Mouse (Mus musculus): ENCODE data around the gene Zbtb20.

Gene Zbtb20

GRCm38 (mm10) chr16:43309968-43310431, 434.3 kb downstream of the Zbtb20 start:
- DNase-seq = no peak

- no peak for DNase-seq
These were observed 448.3 kb downstream of the Zbtb20 start for GRCm38 (mm10) chr16:43324009-43324408.

GRCm38 (mm10) chr16:43328221-43328620, 452.5 kb downstream of the Zbtb20 start:
- DNase-seq = no peak

- DNase-seq = no peak
These were observed 454.5 kb downstream of the Zbtb20 start for GRCm38 (mm10) chr16:43330206-43330605.

- DNase-seq = no peak
These were observed 455.8 kb downstream of the Zbtb20 start for GRCm38 (mm10) chr16:43331440-43331839.

- no peak for DNase-seq
These were observed 457.1 kb downstream of the Zbtb20 start for GRCm38 (mm10) chr16:43332734-43333133.

- no peak for DNase-seq
These were observed 457.6 kb downstream of the Zbtb20 start for GRCm38 (mm10) chr16:43333265-43333664.

GRCm38 (mm10) chr16:43334411-43335150, 458.9 kb downstream of the Zbtb20 start:
- DNase-seq = peak; percentile 5

- no peak for DNase-seq
These were observed 459.6 kb downstream of the Zbtb20 start for GRCm38 (mm10) chr16:43335151-43335823.

- no peak for DNase-seq
These were observed 460.1 kb downstream of the Zbtb20 start for GRCm38 (mm10) chr16:43335824-43336215.

GRCm38 (mm10) chr16:43340712-43341111, 465.0 kb downstream of the Zbtb20 start:
- no peak for DNase-seq

GRCm38 (mm10) chr16:43341916-43342455, 466.3 kb downstream of the Zbtb20 start:
- no peak for DNase-seq

GRCm38 (mm10) chr16:43346094-43346493, 470.4 kb downstream of the Zbtb20 start:
- DNase-seq = no peak

GRCm38 (mm10) chr16:43355776-43356645, 480.3 kb downstream of the Zbtb20 start:
- DNase-seq = no peak

GRCm38 (mm10) chr16:43359546-43359945, 483.9 kb downstream of the Zbtb20 start:
- no peak for DNase-seq

GRCm38 (mm10) chr16:43360112-43360511, 484.4 kb downstream of the Zbtb20 start:
- DNase-seq = no peak

GRCm38 (mm10) chr16:43360838-43361480, 485.3 kb downstream of the Zbtb20 start:
- no peak for DNase-seq

GRCm38 (mm10) chr16:43362651-43363300, 487.1 kb downstream of the Zbtb20 start:
- DNase-seq = peak; percentile 9

- no peak for DNase-seq
These were observed 487.6 kb downstream of the Zbtb20 start for GRCm38 (mm10) chr16:43363316-43363715.

GRCm38 (mm10) chr16:43363751-43364515, 488.3 kb downstream of the Zbtb20 start:
- peak; percentile 32 for DNase-seq

- no peak for DNase-seq
These were observed 488.8 kb downstream of the Zbtb20 start for GRCm38 (mm10) chr16:43364516-43364910.

All from right cerebral cortex, adult 18-20 months (tissue).